In the genomic region with DNA sequence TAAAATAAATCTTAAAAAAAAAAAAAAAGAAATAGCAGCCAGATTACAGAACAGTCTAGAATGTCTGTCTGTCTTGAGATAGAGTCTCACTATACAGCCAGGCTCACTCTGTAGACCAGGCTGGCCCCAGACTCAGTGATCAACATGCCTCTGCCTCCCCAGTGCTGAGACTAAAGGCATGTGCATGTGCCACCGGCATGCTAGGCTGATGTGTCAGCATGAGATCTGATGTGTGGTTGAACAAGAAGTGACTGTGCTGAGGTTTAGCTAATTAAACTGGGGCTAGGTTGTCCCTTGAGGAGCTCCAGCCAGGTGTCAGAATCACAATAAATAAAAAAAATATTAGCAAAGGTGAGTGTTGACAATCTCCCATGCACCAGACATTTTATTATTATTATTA, we compare ENCODE assay signal across 1 mouse cellular context.
TF ChIP-seq lines count a peak whose summit lies in the region.

No protein-coding gene starts in this region.

TF ChIP-seq in MEL, 35 proteins besides CTCF, POLR2A, EP300 and RAD21:
- TF ChIP-seq ZC3H11A (IDR thresholded peaks at IDR 0.05; ENCODE audit: low read depth, low read length): no peak
- TF ChIP-seq MEF2A (IDR thresholded peaks at IDR 0.05; ENCODE audit: extremely low read depth, insufficient replicate concordance, low read depth, low read length, poor library complexity, severe bottlenecking): no peak
- TF ChIP-seq TCF12 (IDR thresholded peaks at IDR 0.05; ENCODE audit: low read depth, low read length): no peak
- no peak for TF ChIP-seq MYC (IDR thresholded peaks at IDR 0.05; ENCODE audit: low read depth, low read length)
- no peak for TF ChIP-seq POLR2AphosphoS2 (IDR thresholded peaks at IDR 0.05; ENCODE audit: low read length)
- no peak for TF ChIP-seq ZKSCAN1 (IDR thresholded peaks at IDR 0.05; ENCODE audit: low read depth, low read length)
- no peak for TF ChIP-seq JUND (IDR thresholded peaks at IDR 0.05; ENCODE audit: low read depth, low read length)
- no peak for TF ChIP-seq SMC3 (IDR thresholded peaks at IDR 0.05; ENCODE audit: low read depth, low read length)
- TF ChIP-seq USF1 (IDR thresholded peaks at IDR 0.05; ENCODE audit: low read depth, low read length): no peak
- TF ChIP-seq ELF1 (IDR thresholded peaks at IDR 0.05; ENCODE audit: low read depth, low read length): no peak
- TF ChIP-seq BHLHE40 (IDR thresholded peaks at IDR 0.05; ENCODE audit: borderline replicate concordance, low read depth, low read length): no peak
TF ChIP-seq in MEL: peak in this region for 0.
